Mouse (Mus musculus): ENCODE measurements at regions not wholly inside any gene's neighbourhood (a gene's known extent, or its start where the extent isn't known, plus 50 kb on each side); places are given as distances from the start of the nearest gene placed in this dataset.

- TF ChIP-seq CTCF (conservative IDR thresholded peaks at IDR 0.05; ENCODE audit: insufficient read depth, insufficient read length, low read depth, low read length) (no peak), POLR2A (IDR thresholded peaks at IDR 0.05; ENCODE audit: low read depth, low read length) (no peak)
- no peak overlapping the region for H3K27ac ChIP-seq (ENCODE audit: insufficient read depth, low read depth, low read length)
- H3K4me1 ChIP-seq (ENCODE audit: control insufficient read depth, insufficient read depth, low read length), result no peaks in the 10 kb centered on the region
- H3K4me3 ChIP-seq (ENCODE audit: insufficient read depth, low read depth, low read length), result no peak overlapping the region
- H3K36me3 ChIP-seq (ENCODE audit: control insufficient read depth, insufficient read depth, low read length), result no peaks in the 10 kb centered on the region
- no peaks in the 10 kb centered on the region for H3K27me3 ChIP-seq (replicated peaks; ENCODE audit: control insufficient read depth, insufficient read depth, low read length)
- DNase-seq, result no peak
Observed at GRCm38 (mm10) chr1:143910530-143910929, 93.4 kb downstream of the Rgs2 start.

DNA sequence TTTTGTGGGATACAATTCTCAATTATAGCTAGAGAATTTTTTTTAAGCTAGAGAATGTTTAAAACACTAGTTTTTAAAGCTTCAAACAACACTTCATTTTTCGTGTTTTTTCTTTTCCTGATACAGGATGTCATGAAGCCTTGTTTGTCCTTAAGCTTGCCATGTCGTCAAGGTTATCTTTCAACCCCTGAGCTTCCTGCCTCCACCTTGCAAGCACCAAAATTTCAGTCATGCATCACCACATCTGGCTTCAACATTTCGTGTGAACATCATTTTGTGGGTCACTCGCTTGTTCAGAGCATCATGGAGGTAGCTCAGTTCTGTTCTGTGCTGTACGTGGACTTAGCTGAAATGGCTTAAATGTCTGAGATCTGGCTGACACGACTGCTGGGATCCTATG is 96.6 kb downstream of the Rgs2 start:
- WGBS, result 63% methylated on average over 6 of the region's 6 CpGs
- Histone ChIP-seq H3K27ac (ENCODE audit: insufficient read depth, low read depth, low read length) (no peak overlapping the region), H3K4me1 (ENCODE audit: control insufficient read depth, insufficient read depth, low read length) (no peaks in the 10 kb centered on the region), H3K27me3 (replicated peaks; ENCODE audit: control insufficient read depth, insufficient read depth, low read length) (no peaks in the 10 kb centered on the region), H3K36me3 (ENCODE audit: control insufficient read depth, insufficient read depth, low read length) (no peaks in the 10 kb centered on the region), H3K4me3 (ENCODE audit: insufficient read depth, low read depth, low read length) (no peak overlapping the region)
- TF ChIP-seq CTCF (conservative IDR thresholded peaks at IDR 0.05; ENCODE audit: insufficient read depth, insufficient read length, low read depth, low read length), result no peak
- no peak for TF ChIP-seq POLR2A (IDR thresholded peaks at IDR 0.05; ENCODE audit: low read depth, low read length)
- DNase-seq, result no peak

- TF ChIP-seq CTCF (conservative IDR thresholded peaks at IDR 0.05; ENCODE audit: insufficient read depth, insufficient read length, low read depth, low read length) (no peak), POLR2A (IDR thresholded peaks at IDR 0.05; ENCODE audit: low read depth, low read length) (no peak)
- no peak for DNase-seq
- Histone ChIP-seq H3K36me3 (ENCODE audit: control insufficient read depth, insufficient read depth, low read length) (no peaks in the 10 kb centered on the region), H3K4me3 (ENCODE audit: insufficient read depth, low read depth, low read length) (no peak overlapping the region), H3K27ac (ENCODE audit: insufficient read depth, low read depth, low read length) (no peak overlapping the region), H3K4me1 (ENCODE audit: control insufficient read depth, insufficient read depth, low read length) (no peaks in the 10 kb centered on the region), H3K27me3 (replicated peaks; ENCODE audit: control insufficient read depth, insufficient read depth, low read length) (no peaks in the 10 kb centered on the region)
Observed at GRCm38 (mm10) chr1:143906881-143907280, 97.1 kb downstream of the Rgs2 start.

DNA sequence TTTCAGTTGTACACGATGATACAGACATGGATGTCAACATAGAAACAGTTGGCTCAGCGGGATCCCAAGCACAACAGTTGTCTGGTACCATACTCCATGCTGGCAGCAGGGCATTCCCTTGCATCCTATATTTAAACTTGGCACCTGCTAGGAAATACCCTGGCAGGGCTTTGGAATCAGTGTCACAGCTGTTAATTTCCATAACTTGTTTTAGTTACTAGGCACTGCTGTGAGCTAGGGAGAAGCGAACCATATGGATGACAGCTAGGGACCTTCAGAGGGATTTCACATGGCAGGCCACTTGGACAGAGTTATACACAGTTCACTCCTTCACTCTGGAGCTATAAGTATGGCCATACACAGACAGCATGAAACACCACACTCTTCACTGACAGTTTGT is 100.0 kb downstream of the Rgs2 start:
- TF ChIP-seq POLR2A (IDR thresholded peaks at IDR 0.05; ENCODE audit: low read depth, low read length) (no peak), CTCF (conservative IDR thresholded peaks at IDR 0.05; ENCODE audit: insufficient read depth, insufficient read length, low read depth, low read length) (no peak)
- 90% methylated on average over 3 of the region's 3 CpGs for WGBS
- no peak for DNase-seq
- Histone ChIP-seq H3K27ac (ENCODE audit: insufficient read depth, low read depth, low read length) (no peak overlapping the region), H3K27me3 (replicated peaks; ENCODE audit: control insufficient read depth, insufficient read depth, low read length) (no peaks in the 10 kb centered on the region), H3K4me3 (ENCODE audit: insufficient read depth, low read depth, low read length) (no peak overlapping the region), H3K36me3 (ENCODE audit: control insufficient read depth, insufficient read depth, low read length) (no peaks in the 10 kb centered on the region), H3K4me1 (ENCODE audit: control insufficient read depth, insufficient read depth, low read length) (no peaks in the 10 kb centered on the region)

- no peak overlapping the region for H3K27ac ChIP-seq (ENCODE audit: insufficient read depth, low read depth, low read length)
- no peaks in the 10 kb centered on the region for H3K4me1 ChIP-seq (ENCODE audit: control insufficient read depth, insufficient read depth, low read length)
- 85% methylated on average over 5 of the region's 5 CpGs for WGBS
- H3K4me3 ChIP-seq (ENCODE audit: insufficient read depth, low read depth, low read length), result no peak overlapping the region
- no peaks in the 10 kb centered on the region for H3K36me3 ChIP-seq (ENCODE audit: control insufficient read depth, insufficient read depth, low read length)
- no peak for DNase-seq
- no peak for TF ChIP-seq CTCF (conservative IDR thresholded peaks at IDR 0.05; ENCODE audit: insufficient read depth, insufficient read length, low read depth, low read length)
- no peak for TF ChIP-seq POLR2A (IDR thresholded peaks at IDR 0.05; ENCODE audit: low read depth, low read length)
- H3K27me3 ChIP-seq (replicated peaks; ENCODE audit: control insufficient read depth, insufficient read depth, low read length), result no peaks in the 10 kb centered on the region
Observed at GRCm38 (mm10) chr1:143903234-143903633, 100.7 kb downstream of the Rgs2 start.

GRCm38 (mm10) chr1:143901127-143901920 is 102.6 kb downstream of the Rgs2 start:
- WGBS, result 79% methylated on average over 6 of the region's 6 CpGs
- TF ChIP-seq CTCF (conservative IDR thresholded peaks at IDR 0.05; ENCODE audit: insufficient read depth, insufficient read length, low read depth, low read length) (no peak), POLR2A (IDR thresholded peaks at IDR 0.05; ENCODE audit: low read depth, low read length) (no peak)

GRCm38 (mm10) chr1:143888510-143888909 is 111.4 kb downstream of the Uchl5 start:
- WGBS, result 95% methylated on average over 2 of the region's 2 CpGs
- TF ChIP-seq POLR2A (IDR thresholded peaks at IDR 0.05; ENCODE audit: low read depth, low read length), result no peak
- no peak for TF ChIP-seq CTCF (conservative IDR thresholded peaks at IDR 0.05; ENCODE audit: insufficient read depth, insufficient read length, low read depth, low read length)
- DNase-seq, result no peak

More at GRCm38 (mm10) chr1:143901127-143901920, 102.6 kb downstream of the Rgs2 start:
- no peaks in the 10 kb centered on the region for H3K4me1 ChIP-seq (ENCODE audit: control insufficient read depth, insufficient read depth, low read length)
- no peak for DNase-seq
- H3K27me3 ChIP-seq (replicated peaks; ENCODE audit: control insufficient read depth, insufficient read depth, low read length), result no peaks in the 10 kb centered on the region
- no peaks in the 10 kb centered on the region for H3K36me3 ChIP-seq (ENCODE audit: control insufficient read depth, insufficient read depth, low read length)
- no peak overlapping the region for H3K4me3 ChIP-seq (ENCODE audit: insufficient read depth, low read depth, low read length)
- no peak overlapping the region for H3K27ac ChIP-seq (ENCODE audit: insufficient read depth, low read depth, low read length)

More at GRCm38 (mm10) chr1:143888510-143888909, 111.4 kb downstream of the Uchl5 start:
- no peak overlapping the region for H3K4me3 ChIP-seq (ENCODE audit: insufficient read depth, low read depth, low read length)
- no peaks in the 10 kb centered on the region for H3K36me3 ChIP-seq (ENCODE audit: control insufficient read depth, insufficient read depth, low read length)
- H3K4me1 ChIP-seq (ENCODE audit: control insufficient read depth, insufficient read depth, low read length), result no peaks in the 10 kb centered on the region
- no peak overlapping the region for H3K27ac ChIP-seq (ENCODE audit: insufficient read depth, low read depth, low read length)
- H3K27me3 ChIP-seq (replicated peaks; ENCODE audit: control insufficient read depth, insufficient read depth, low read length), result no peaks in the 10 kb centered on the region

All from kidney, adult 2 months (tissue).